Mouse (Mus musculus): ENCODE data around the gene Olfr384. TPM values are rescaled to one million over a fixed set of nuclear protein-coding genes. Genes with fewer than 3 reads are reported as not detected.

Olfr384 gene
- total RNA-seq (2023) = not detected

DNA sequence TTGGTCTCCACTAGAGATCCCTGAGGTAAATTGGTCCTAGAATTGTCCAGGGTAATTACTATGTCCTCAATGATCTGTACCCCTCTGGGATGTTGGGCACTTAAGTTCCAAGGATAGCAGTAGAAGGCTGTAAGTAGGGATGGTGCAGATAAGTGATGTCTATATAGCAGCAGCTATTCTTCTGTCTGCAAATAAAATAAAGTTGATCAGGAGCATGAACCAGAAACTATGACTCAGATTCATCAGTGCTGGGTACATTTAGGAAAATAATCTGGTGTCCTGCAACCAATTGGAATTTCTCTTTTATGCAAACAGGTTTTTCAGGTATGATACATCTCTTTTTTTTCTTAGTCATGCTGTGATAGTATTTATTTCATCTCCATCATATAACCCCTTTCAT, at the start of gene Olfr384:
Olfr384 (plus strand) TSS at position 301 of the 400 bp plus-strand sequence.

GRCm38 (mm10) chr11:73592908-73593307, 5.5 kb upstream of the Olfr384 start, which contains the start of gene Olfr385:
Gene Olfr385 (minus strand): TSS chr11:73593008.

Other genes with a start within 250 kb of the Olfr384 start
- not detected for gene Olfr20, start 247.8 kb upstream of the Olfr384 start, total RNA-seq (2023)
- gene Olfr376, start 227.3 kb upstream of the Olfr384 start, total RNA-seq (2023) = not detected
- gene Olfr1, start 199.0 kb upstream of the Olfr384 start, total RNA-seq (2023) = not detected
- gene Olfr378, start 170.1 kb upstream of the Olfr384 start, total RNA-seq (2023) = not detected
- not detected for gene Olfr380, start 141.1 kb upstream of the Olfr384 start, total RNA-seq (2023)
- not detected for gene Olfr381, start 107.0 kb upstream of the Olfr384 start, total RNA-seq (2023)
- gene Olfr382, start 81.4 kb upstream of the Olfr384 start, total RNA-seq (2023) = not detected
- gene Olfr385, start 5.6 kb upstream of the Olfr384 start, total RNA-seq (2023) = not detected
- gene Zfp735, start 90.2 kb downstream of the Olfr384 start, total RNA-seq (2023) = not detected
- gene Olfr389, start 182.1 kb downstream of the Olfr384 start, total RNA-seq (2023) = not detected
- not detected for gene Olfr390, start 184.4 kb downstream of the Olfr384 start, total RNA-seq (2023)
- gene Olfr391-ps, start 204.5 kb downstream of the Olfr384 start, total RNA-seq (2023) = not detected
- not detected for gene Olfr392, start 218.5 kb downstream of the Olfr384 start, total RNA-seq (2023)

Measured in T-cell, adult 66 days (primary cell).